Mouse (Mus musculus): Measurements from ENCODE around the gene Mpnd.
A peak's percentile ranks its signal among the peaks of the same experiment; 100 is the strongest.

Gene Mpnd

DNA sequence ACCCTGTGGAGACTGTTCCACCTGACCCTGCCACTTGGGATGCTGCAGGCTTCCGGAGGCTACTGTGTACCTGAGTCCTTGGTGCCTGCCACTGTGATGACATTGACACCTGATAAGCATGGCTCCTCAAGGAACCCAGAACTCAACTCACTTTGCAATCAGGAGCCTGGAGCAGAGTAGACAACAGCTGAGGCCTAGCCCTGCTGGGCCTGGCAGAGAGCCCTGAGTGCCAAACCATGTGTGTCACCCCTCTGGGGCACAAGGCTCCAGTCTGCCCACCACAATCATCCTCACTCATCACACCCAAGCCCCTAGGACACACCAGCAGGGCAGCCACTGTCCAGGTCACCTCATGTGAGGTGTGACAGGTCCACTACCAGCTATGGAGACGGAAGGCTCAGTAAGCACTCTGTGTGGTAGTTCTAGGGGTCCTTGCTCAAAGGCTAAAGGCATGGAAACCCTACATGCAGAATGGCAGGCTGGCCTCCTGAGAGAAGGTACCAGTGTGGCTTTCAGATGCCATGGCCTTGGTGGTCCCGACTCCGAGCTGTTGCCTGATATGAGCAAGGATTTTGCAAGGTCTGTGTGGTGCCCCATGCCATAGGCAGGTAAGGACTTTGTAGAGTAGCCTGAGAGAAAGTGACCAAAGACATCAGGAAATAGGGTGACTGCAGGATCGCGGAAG lies 15.0 kb downstream of the Mpnd start:
- peak in 1 of 2 experiments; percentile 19 for DNase-seq (ENCODE audit: low spot score in 2 of 2)

DNA sequence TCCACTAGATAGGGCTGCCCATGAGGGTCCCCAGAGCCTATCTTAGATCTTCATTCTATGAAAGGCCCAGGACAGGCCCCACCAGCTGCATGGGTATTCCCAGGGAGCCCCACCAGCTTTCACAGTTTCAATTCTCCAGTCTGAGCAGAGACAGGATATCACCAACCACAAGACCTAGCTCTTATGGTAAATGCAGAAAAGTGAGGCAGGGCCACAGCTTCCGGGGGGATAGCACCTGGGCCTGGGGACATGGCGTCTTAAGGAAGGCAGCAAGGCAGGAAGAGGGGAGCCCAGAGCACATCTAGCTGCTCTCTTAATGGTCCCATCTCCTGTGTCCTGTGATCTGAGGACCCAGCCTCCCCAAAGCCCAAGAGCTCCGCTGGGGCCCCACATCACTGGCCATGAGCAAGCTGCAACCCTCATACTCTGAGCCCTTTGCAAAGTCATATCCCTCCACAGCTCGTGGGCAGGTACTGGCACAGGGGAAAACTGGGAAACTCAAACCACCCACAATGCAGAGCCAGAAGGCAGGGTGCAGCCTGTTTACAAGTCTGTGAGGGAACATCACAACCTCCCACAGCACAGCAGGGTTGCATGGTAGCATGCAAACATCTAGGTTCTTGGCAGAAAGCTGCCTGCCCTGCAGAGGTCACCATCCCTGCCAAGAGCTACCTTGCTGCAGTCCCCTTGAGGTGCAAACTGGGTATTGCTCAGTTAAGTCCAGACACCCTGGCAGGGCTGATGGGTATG lies 15.8 kb downstream of the Mpnd start:
- DNase-seq (ENCODE audit: low spot score in 2 of 2): peak in 1 of 2 experiments; percentile 19

DNA sequence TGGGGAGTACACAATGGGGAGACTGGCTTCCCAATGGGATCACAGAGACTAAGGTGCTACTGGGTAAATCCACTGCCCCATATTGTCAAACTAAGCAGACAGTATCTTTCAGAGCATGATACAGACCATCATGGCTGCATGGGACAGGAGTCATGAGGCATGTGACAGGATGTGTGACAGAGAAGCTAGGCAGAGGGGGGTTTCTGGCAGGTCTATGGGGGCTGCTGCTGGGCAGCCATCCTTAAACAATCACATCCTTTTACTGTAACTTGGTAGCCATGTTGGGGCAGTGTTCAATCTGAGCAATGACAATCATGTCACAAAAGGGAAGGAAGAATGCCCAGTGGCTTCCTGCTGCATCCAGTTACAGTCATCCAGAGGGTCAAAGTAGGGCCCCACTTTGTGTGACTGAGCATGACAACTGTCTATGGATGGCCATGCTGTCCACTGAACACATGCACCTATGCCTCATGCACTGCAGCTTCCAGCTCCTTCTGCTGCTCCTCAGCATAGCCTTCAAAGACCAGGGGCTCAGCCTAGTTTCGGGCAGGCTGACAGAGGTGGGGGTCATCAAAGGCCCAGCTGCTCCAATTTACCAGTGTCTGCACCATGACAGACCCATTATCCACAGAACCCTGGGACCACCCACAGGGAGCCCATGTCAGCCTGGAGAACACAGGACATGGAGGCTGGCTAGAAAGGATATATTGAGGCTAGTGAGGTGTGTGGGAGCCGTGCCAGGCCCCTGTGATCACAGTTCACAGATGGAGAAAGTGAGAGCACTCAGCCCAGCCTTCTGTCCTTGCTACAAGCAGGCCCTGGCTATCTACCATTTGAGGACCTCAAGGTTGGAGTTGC lies 16.8 kb downstream of the Mpnd start:
- DNase-seq (ENCODE audit: low spot score in 2 of 2): peak in 1 of 2 experiments; percentile 19

DNA sequence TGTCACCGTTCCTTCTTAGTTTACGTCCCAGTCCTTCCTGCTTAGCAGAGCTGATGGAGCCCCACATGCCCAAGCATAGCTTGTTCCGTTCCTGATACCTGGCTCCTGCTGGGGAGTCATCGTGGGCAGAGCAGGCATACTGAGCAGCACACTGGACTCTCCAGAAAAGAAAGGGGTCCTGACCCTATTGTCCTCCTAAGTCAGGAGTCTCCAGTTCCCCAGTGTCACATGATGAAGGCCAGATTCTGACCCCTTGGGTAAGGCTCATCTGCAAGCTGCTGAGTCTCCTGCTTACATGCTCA lies 17.4 kb downstream of the Mpnd start:
- DNase-seq (ENCODE audit: low spot score in 2 of 2): no peak

DNA sequence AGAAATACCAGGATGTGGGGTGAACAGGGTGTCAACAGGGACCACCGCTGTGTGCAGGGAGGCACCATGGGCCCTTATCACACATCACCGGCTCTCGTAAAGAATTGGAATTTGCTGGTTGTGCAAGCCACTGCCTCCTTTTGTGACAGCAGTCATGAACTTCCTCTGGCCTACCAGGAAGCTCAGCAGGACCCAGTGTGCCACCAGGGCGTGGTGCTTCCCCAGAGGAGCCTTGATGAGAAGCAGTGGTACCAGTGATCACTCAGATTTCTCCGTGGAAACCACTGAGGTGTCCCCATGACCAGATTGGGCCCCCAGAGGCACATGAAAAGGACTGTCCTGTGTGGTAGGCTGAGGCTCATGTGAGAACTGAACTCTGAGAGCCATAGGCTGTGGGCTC lies 17.9 kb downstream of the Mpnd start:
- DNase-seq (ENCODE audit: low spot score in 2 of 2): no peak

DNA sequence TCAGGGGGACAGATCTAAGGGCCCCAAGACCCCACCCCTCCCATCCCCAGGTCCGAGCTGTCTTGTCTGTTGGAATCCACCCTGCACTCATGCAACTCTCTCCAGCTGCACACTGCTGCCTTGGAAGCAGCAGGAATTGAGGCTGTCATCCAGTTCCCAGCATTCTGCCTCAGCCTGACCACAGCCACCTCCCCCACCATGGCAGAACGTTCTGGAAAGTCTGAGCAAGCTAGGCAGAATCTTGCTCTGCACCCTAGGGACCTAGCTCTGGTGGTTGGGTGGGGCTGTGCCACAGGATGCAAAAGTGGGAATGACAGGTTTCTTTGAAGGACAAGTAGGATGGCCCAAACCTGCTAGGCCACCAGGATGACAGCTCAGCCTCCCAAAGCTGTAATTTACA lies 19.0 kb downstream of the Mpnd start:
- DNase-seq (ENCODE audit: low spot score in 2 of 2): no peak

DNA sequence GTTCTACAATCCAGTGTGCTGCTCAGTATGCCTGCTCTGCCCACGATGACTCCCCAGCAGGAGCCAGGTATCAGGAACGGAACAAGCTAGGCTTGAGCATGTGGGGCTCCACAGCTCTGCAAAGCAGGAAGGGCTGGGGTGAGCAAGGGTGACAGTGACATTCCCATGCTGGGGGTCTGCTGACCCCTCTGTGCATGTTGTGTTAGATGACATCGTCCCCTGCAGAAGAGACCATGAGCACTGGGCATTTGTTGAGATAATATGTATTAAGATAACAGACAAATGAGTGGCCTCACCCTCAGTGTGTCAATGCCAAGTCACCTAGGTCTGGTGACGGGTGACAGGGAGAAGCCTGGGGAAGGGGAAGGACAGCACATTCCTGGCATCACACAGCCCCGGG lies 19.4 kb downstream of the Mpnd start:
- no peak for DNase-seq (ENCODE audit: low spot score in 2 of 2)

DNA sequence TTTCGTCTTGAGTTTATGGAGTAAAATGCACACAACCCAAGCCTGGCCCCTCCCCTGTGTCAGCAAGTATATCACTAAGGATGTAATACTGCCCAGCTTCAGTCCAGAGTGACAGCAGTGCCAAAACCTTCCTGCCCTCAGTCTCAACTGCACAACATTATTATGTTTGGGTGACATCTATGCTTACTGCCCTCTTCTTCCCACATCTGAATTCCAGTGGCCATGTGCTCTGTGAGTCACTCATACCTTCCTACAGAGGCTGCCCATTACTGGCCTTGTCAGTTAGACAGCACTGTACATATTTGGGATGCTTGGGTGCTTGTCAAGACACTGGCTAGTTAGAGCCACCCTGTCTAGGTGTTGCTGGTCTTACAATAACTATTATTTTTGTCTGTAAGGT lies 20.8 kb downstream of the Mpnd start:
- no peak for DNase-seq (ENCODE audit: low spot score in 2 of 2)

DNA sequence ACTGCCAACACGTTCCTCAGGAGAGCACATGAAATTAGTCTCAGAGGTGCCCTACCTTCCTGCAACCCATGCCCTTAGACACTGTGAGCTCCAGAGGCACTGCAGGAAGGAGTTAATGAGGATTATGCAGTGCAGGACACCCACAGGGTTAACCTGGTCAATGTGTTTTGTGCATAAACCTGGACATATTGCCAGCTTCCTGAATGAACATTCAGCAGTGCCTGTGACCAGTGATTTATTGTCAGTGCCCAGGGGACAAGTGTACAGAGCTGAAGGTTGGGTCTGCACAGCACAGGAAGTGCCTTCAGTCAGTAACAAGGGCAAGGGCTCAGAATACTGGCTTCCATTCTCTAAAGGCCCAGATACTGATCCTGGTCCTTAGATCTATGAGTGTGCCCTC lies 21.4 kb downstream of the Mpnd start:
- DNase-seq (ENCODE audit: low spot score in 2 of 2): no peak

DNA sequence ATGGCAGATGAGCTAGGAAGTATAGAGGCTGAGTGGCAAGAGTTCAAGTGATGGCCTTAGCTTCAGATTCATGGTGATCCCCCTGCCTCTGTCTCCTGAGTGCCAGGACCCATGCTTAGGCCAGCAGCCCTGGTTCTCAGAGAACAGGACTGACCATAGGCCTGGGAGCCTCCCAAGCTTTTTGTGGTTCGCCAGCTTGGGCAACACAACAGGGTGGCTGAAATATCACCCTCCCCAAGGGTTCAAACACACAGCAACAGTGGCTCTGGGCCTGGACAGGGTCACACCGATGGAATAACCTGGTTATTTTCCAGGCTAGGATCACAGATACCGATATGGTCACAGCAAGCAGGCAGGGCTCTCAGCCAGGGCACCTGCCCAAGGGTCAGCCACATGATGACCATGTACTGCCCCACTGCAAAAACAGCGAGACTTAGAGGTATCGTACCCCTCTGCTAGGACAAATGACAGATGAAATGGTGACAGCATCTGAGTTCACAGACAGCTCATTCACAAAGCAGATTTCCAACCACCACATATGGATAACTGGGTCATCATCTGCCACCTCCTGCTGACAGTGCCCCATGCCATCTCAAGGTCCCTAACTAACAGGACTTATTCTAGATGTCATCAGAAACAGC lies 22.4 kb downstream of the Mpnd start:
- no peak for DNase-seq (ENCODE audit: low spot score in 2 of 2)

DNA sequence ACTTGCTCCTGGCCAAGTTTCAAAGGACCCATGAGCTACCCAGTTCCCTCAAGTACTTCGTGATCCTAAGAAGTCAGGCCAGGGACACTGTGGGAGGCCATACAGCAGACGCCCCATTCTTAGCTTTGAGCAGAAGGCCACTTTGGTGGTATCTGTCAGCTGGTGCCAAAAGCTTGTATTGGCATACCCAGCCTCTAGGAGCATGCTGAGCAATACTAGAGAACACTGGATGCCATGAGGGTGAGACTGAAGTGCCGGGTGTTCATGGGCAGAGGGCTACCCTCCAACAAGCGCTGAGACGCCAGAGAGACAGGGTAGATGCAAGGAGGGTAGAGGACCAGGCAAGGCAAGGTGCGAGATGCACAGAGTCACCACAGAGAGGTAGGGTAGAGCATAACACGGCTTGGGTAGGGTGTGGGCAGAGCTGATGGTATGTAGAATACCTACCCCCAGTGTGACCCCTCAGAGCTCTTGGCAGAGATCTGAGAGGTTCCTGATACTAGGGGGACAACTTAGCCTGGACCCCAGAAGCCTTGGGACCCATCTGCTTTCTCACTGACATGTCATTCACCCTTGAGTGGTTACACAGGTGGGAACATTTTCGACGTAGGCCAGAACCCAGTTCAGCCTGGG lies 24.8 kb downstream of the Mpnd start:
- DNase-seq (ENCODE audit: low spot score in 2 of 2): no peak

DNA sequence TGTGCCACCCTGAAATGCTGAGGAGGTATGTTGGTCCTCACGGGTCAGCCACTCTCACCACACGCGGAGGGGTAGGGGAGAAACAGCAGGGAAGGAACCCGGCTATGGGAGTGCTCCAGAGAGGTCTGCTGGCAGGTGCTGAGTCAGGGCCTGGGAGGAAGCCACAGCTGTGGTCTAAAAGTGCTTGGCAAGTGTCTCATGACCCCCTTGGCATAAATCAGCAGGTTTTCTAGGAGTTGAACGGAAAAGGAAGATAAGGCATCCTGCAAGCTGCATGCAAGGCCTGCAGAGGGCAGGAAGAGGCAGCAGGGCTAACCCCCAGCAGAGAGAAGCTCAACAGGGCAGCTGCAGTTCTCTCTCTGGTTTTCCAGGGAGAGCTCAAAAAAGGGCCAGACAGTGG lies 25.4 kb downstream of the Mpnd start:
- DNase-seq (ENCODE audit: low spot score in 2 of 2): no peak

DNA sequence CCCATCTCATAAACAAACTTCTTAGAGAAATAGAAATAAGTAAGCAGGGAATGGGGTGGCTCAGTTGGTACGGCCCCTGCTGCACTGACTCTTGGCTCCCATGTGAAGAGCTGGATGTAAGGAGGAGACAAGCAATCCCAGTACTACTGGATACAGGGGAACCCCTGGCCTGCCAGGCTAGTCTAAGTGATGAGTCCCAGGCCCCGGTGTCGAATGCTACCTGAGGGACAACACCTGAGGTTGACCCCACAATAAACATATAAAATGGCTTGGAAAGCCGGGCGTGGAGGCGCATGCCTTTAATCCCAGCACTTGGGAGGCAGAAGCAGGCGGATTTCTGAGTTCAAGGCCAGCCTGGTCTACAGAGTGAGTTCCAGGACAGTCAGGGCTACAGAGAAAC lies 25.9 kb downstream of the Mpnd start:
- DNase-seq (ENCODE audit: low spot score in 2 of 2): no peak

DNA sequence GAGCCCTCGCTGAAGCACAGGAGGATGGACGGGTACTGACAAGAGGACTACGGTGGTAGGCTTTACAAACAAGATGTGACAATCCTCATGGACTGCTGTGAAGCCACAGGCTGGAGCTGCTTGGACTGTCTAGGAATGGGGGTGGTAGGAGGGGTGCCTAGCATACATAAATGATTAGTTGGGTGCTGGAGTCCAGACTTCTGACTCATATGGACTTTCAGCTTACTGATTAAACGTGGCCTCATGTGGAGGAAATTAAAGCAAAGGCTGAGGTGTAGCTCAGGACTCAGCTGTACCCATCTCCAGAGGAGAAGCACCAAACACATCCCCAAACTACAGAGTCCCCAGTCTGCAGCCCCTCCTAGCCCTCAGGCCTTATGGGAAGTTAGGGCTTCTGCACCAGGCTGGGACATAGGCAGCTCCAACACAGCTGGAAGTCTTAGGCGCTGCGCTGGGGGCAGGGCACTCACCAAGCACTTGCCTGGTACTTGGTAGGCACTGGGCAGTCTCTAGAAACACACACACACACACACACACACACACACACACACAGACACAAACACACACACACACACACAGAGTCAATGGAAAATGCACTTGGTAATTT lies 26.7 kb downstream of the Mpnd start:
- DNase-seq (ENCODE audit: low spot score in 2 of 2): no peak

DNA sequence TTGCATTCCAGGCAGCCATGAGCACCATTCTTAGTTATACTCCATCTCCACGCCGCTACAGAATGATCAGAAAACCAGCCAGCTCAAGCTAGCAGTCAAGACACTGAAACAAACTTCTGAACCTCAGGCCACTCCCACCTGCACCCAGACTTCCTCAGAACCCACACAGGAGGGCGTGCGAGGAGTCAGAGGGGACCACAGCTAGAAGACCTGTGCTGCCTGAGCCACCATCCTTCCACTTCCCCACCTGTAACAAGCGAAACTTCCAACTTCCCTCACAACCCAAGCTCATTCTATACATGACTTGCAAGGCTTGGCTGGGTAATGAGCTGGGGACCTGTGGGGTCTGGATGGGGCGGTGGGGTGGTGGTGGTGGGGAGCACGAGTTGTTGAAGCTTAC lies 27.3 kb downstream of the Mpnd start:
- DNase-seq (ENCODE audit: low spot score in 2 of 2): no peak

DNA sequence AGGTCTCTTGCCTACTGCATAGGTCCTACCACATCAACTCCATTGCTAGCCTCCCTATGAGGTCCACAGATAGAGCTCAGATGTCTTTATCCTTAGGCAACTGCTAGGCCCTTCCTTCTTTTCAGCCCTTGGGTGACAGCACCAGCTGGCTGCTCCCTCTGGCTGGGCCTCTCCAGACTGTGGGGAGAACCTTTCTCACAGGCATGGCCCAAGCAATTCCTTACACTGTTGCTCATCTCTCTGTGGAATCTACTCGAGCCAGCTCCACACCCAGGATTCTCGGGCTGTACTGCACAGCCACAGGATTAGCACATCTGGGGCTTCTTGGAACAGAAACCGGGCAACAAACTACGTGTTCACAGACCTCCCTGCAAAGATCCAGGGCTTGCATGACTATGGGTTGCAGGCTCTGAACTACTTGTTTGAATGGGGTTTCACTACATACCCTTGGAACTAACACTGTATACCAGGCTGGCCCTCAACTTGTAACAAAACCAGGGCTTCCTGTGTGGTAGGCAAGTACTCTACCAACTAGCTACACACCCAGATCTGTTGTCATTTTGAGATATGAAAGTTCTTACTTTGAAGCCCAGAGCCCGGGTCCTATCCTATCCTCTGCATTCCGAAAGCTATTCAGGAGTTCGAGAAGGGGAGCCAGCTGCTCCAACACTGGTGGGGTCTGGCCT lies 28.7 kb downstream of the Mpnd start:
- no peak for DNase-seq (ENCODE audit: low spot score in 2 of 2)

DNA sequence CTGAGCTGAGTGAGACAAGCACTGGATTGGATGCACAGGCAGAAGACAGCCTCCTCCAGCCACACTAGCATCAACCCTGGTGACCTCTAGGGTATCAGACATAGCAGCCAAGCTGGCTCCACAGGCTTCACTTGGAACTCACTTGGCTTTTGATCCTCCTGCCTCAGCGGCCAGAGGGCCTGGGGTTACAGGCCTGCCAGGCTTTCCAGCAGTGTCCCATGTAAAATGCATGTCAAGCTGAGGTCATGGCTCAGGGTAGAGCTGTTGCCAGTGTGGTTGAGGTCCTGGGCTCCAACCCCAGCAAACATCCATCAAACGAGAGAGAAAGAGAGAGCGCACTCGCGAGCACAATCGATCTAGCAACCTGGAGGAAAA lies 29.2 kb downstream of the Mpnd start:
- no peak for DNase-seq (ENCODE audit: low spot score in 2 of 2)

DNA sequence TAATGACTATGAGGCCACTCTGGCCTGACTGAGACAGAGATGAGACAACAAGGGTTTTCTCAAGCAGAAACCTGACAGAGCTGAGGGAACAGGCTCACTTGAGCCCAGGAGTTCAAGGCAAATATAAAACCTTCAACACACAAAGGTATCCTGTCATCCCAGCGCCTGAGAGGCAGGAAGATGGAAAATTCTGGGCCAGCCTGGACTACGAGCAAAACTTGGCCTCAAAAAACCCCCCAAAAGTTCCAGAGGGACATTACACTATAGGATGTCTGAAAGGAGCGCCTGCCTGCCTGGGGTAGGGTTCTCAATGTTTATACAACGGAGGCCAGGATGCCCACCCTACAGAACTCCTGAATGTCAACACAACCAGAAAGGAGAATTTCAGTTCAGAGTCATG lies 29.7 kb downstream of the Mpnd start:
- DNase-seq (ENCODE audit: low spot score in 2 of 2): no peak

DNA sequence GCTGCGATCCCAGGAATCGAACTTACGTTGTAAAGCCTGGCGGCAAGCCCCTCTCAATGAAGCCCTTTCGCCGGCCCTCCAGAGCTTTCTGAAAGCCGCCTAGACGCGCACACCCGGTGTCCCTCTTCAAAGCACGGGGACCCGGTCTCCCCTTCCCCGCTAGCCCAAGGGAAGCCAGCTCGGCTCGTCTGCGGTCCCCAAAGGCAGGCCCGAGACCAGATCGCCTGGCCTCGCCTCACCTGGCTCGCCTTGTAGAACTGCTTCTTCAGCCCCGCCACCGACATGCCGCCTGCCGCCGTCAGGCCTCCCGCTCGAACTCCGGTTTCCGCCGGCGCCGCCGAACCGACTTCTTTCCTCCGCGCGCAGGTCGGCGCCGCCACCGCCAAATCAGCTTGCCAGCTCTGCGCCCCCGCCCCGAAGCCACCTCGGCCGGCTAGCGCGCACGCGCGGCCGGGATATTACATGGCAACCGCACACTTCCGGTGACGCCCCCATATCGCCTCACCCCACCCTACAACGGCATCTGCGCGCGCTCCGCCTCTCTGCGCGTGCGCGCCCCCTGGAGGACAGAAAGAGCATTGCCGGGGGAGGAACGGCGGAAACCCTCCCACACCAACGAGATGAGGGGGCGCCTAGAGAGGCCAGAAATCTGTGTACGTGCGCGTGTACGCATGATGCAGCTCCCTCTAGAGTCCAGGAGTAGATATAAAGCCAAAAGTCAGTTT lies 30.8 kb downstream of the Mpnd start, which contains the start of gene Sh3gl1:
TSS of gene Sh3gl1 (minus strand) at position 460 of the 725 bp plus-strand sequence.
- peak; percentile 100 for DNase-seq (ENCODE audit: low spot score in 2 of 2)

DNA sequence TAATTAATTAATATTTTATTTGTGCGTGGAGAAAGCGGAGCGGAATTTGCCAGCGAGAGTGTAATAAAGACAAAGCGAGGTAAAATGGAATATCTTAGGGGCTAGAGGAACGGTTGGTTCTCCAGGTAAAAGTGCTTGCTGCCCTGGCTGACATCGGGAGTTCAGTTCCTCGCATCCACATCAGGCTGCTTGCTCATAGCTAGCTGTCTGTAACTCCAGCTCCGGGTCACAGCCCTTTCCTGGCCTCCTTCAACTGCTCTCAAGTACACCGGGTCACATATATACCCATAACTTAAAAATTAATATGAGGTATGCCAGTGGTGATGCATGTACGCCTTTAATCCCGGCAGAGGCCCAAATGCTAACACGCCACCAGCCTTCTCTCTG lies 31.4 kb downstream of the Mpnd start:
- no peak for DNase-seq (ENCODE audit: low spot score in 2 of 2)
